Mouse (Mus musculus) heart, postnatal 36 days (tissue): ENCODE data around the gene Slc27a1. TPM values are rescaled to one million over a fixed set of nuclear protein-coding genes. Genes with fewer than 3 reads are reported as not detected.

Experiments used
- microRNA-seq, 2 experiments: library from miRNA; unstranded; fragments of <30 nt; microRNA quantifications; one replicate each; pipeline ENCODE4 v1.2.0; 2021; ENCODE audit warnings: borderline number of aligned reads in 2 of 2
- total RNA-seq, 2 experiments: library from RNA; stranded (reverse); gene quantifications; 2 replicates each; pipeline ENCODE4 v1.2.3; 2021

The Slc27a1 gene
- total RNA-seq, 2 experiments from 2014 or later: 171 to 223 TPM

Small RNAs within 50 kb of the gene (microRNA-seq; reads per million reads assigned to microRNA genes)
- 0 reads per million in 2 experiments for gene Mir6769b

Other genes with a start within 250 kb of the Slc27a1 start
- 100 to 1,000 TPM; 148 to 149 TPM for gene Use1, start 202.0 kb upstream of the Slc27a1 start, total RNA-seq
- 10 to 100 TPM; 11.1 to 14.9 TPM for gene Ocel1, start 197.6 kb upstream of the Slc27a1 start, total RNA-seq
- gene Nr2f6, start 186.9 kb upstream of the Slc27a1 start, total RNA-seq: 10 to 100 TPM; 47.6 to 53.6 TPM
- 10 to 100 TPM; 28.0 to 30.4 TPM for gene Ushbp1, start 173.1 kb upstream of the Slc27a1 start, total RNA-seq
- gene Babam1, start 172.0 kb upstream of the Slc27a1 start, total RNA-seq: 10 to 100 TPM; 61.2 to 67.1 TPM
- gene Ankle1, start 162.9 kb upstream of the Slc27a1 start, total RNA-seq: under 1 TPM; 0.19 to 0.39 TPM
- gene Abhd8, start 105.2 kb upstream of the Slc27a1 start, total RNA-seq: 10 to 100 TPM; 26.2 to 29.9 TPM
- 100 to 1,000 TPM; 117 to 129 TPM for gene Mrpl34, start 103.9 kb upstream of the Slc27a1 start, total RNA-seq
- gene Dda1, start 99.7 kb upstream of the Slc27a1 start, total RNA-seq: 10 to 100 TPM; 32.1 to 32.3 TPM
- 10 to 100 TPM; 18.1 to 18.6 TPM for gene Ano8, start 82.9 kb upstream of the Slc27a1 start, total RNA-seq
- 10 to 100 TPM; 15.8 to 20.2 TPM for gene Gtpbp3, start 80.8 kb upstream of the Slc27a1 start, total RNA-seq
- gene Plvap, start 57.1 kb upstream of the Slc27a1 start, total RNA-seq: 10 to 100 TPM; 24.5 to 26.0 TPM
- not detected for gene Ccdc194, start 43.2 kb upstream of the Slc27a1 start, total RNA-seq
- 10 to 100 TPM; 17.1 to 32.9 TPM for gene Bst2, start 31.4 kb upstream of the Slc27a1 start, total RNA-seq
- gene Mvb12a, start 26.0 kb upstream of the Slc27a1 start, total RNA-seq: 10 to 100 TPM; 27.8 to 32.9 TPM
- under 1 TPM in 1 of 2 experiments, not detected in 1; 0.22 TPM for gene Tmem221, start 10.0 kb upstream of the Slc27a1 start, total RNA-seq
- under 1 TPM in 1 of 2 experiments, not detected in 1; 0.19 TPM for gene Nxnl1, start 2.3 kb upstream of the Slc27a1 start, total RNA-seq
- gene Pgls, start 23.3 kb downstream of the Slc27a1 start, total RNA-seq: 10 to 100 TPM; 64.7 to 69.7 TPM
- gene Fam129c, start 28.8 kb downstream of the Slc27a1 start, total RNA-seq: 1 to 10 TPM in 1 of 2 experiments, under 1 TPM in 1; 0.58 to 1.2 TPM
- 10 to 100 TPM; 40.2 to 45.2 TPM for gene Colgalt1, start 42.1 kb downstream of the Slc27a1 start, total RNA-seq
- under 1 TPM; 0.49 to 0.64 TPM for gene Unc13a, start 102.9 kb downstream of the Slc27a1 start, total RNA-seq
- gene Jak3, start 107.4 kb downstream of the Slc27a1 start, total RNA-seq: 1 to 10 TPM; 8.2 to 8.6 TPM
- gene Insl3, start 120.3 kb downstream of the Slc27a1 start, total RNA-seq: 1 to 10 TPM; 3.8 to 4.7 TPM
- gene B3gnt3, start 132.9 kb downstream of the Slc27a1 start, total RNA-seq: 1 to 10 TPM; 6.5 to 7.5 TPM
- gene Fcho1, start 156.8 kb downstream of the Slc27a1 start, total RNA-seq: 1 to 10 TPM in 1 of 2 experiments, under 1 TPM in 1; 0.56 to 1.2 TPM